Mouse (Mus musculus) left cerebral cortex, postnatal 25 days (tissue): ENCODE data around the gene Retnlb. TPM values are rescaled to one million over a fixed set of nuclear protein-coding genes. Genes with fewer than 3 reads are reported as not detected.
"Not testable (repeated sequence)": the region's sequence is repeated elsewhere in the genome, so short reads cannot be mapped to it uniquely, and the experiment has no call there.

Source experiments
- DNase-seq, 2 experiments: peaks; one replicate each; pipeline ENCODE4 v3.0.0; 2022; ENCODE audit warnings: low spot score in 2 of 2, mixed read lengths in 1 of 2
- intact Hi-C: fragments of 180-260 bp; cut with DNase I; formaldehyde crosslinking; loops from one replicate; pipeline ENCODE4 v1.15.1; 2025
- total RNA-seq, 2 experiments: library from RNA; stranded (reverse); gene quantifications; 2 replicates each; pipeline ENCODE4 v1.2.3; 2021

Gene Retnlb
- total RNA-seq: not detected

GRCm38 (mm10) chr16:48816695-48817094, at the start of gene Retnlb:
TSS of gene Retnlb (plus strand) at chr16:48816856.
- no peak for DNase-seq
- intact Hi-C loops: no loop called here

- no peak for DNase-seq
- intact Hi-C loops: no loop called here
Observed at GRCm38 (mm10) chr16:48769183-48769582, 47.5 kb upstream of the Retnlb start.

DNA sequence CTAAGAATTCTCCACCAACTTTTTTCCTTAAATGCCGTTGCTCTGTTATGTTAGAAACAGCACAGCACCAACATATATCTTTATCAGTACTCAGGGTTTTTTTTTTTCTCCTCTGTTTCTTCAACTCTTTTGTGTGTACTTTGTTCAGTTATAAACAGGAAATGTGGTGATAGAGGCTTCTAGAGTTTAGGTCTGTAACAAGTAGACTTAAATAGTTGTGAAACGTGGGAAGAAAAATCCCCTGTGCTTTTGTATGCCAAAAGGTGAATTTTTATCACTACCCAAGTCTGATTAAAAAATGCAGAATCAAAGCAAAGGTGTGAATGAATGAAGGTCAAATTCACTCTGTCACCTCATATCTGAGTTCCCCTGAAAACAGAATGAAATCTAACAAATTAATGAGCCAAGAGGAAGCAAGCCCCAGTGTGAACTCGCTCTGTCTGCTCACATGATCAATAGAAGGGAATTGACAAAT, 44.6 kb upstream of the Retnlb start, which contains the start of gene Trat1:
Trat1 (minus strand) TSS at position 51 of the 475 bp plus-strand sequence.
- DNase-seq: no peak
- intact Hi-C loops: no loop called here

GRCm38 (mm10) chr16:48777254-48777653, 39.4 kb upstream of the Retnlb start:
- DNase-seq: no peak
- intact Hi-C loops: no loop called here

DNA sequence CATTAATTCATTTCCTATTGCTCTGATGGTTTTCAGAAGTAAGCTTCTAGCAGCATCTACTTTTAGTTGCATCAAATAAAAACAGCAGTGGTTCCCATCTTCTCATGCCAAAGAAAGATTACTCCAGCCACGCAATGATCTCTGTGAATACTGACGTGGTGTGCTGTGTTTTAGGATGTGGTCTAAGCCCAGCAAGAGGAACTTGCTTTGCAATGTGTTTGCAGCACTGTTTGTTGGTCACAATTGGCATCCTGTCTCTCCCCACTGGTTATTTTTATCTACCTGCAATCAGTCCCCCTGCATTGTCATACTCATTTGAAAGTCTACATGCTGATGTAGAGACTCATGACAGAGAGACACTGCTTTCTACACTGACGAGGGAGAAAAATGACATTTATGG, 30.4 kb upstream of the Retnlb start:
- DNase-seq: no peak
- intact Hi-C loops: no loop called here

GRCm38 (mm10) chr16:48788704-48789185, 27.9 kb upstream of the Retnlb start:
- DNase-seq: no peak
- intact Hi-C loops: no loop called here

DNA sequence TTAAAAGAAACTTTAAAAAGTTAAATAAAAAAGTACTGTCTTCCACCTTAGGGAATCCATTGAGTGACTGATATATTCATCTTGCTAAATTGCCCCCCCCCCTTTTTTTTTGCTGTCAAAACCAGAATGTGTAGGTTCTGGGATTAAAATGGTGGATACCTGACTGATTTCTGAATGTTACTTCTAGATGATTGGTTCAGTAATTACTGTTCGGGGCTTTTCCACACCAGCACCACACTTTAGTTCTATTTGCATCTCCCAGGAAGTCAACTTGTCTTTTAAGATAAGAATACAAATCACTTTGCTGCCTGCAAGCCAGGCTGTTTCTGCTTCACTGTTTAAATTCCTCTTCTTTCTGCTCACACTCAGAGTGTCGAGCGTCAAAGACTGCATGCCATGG, 18.4 kb upstream of the Retnlb start:
- DNase-seq: no peak
- intact Hi-C loops: no loop called here

- DNase-seq: no peak
- intact Hi-C loops: no loop called here
Observed at GRCm38 (mm10) chr16:48799470-48799869, 17.2 kb upstream of the Retnlb start.

GRCm38 (mm10) chr16:48800906-48801305, 15.8 kb upstream of the Retnlb start:
- intact Hi-C loops: no loop called here
- DNase-seq: no peak

DNA sequence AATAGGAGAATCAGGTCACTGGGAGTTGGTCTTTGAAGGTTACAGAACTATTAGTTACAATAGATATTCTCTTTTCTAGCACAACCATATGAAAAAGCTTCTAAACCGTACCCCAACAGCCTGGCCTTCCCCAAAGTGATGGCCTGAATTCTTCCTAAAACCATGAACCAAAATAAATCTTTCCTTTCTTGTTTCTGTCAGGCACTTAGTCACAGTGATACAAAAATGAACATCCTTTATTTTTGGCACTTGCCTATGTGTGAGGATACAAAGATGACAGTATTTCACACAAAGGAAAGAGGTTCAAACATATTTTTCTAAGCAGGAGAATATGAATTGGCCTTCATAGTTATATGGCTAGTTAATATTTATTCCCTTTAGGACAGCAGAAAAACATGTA, 11.2 kb upstream of the Retnlb start:
- DNase-seq: peak in 1 of 2 experiments; percentile 49
- intact Hi-C loops: no loop called here

DNA sequence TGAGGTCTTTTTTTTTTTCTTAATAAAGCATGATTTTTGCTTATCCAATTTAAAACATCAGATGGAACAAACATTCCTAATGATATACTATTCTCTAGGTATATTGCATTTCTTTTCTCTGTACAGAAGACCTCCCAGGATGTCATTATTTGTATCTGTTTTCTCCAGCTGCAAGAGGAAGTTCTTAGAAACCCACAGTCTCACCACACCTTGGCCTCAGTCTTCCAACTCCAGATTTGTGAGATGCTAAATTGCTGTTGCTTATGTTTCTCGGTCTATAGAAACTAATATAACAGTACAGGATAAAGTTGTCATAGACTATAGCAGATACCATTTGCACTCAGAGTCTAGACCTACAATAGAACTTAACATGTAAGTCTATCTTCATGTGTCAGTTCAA, 10.1 kb upstream of the Retnlb start:
- intact Hi-C loops: no loop called here
- no peak for DNase-seq

- no peak for DNase-seq
- intact Hi-C loops: no loop called here
Observed at GRCm38 (mm10) chr16:48809374-48809773, 7.3 kb upstream of the Retnlb start.

- DNase-seq: no peak
- intact Hi-C loops: no loop called here
Observed at GRCm38 (mm10) chr16:48811881-48812436, 4.7 kb upstream of the Retnlb start.

- DNase-seq: no peak
- intact Hi-C loops: no loop called here
Observed at GRCm38 (mm10) chr16:48818524-48818923, 1.9 kb downstream of the Retnlb start.

GRCm38 (mm10) chr16:48826474-48826873, 9.8 kb downstream of the Retnlb start:
- DNase-seq: no peak
- intact Hi-C loops: no loop called here

DNA sequence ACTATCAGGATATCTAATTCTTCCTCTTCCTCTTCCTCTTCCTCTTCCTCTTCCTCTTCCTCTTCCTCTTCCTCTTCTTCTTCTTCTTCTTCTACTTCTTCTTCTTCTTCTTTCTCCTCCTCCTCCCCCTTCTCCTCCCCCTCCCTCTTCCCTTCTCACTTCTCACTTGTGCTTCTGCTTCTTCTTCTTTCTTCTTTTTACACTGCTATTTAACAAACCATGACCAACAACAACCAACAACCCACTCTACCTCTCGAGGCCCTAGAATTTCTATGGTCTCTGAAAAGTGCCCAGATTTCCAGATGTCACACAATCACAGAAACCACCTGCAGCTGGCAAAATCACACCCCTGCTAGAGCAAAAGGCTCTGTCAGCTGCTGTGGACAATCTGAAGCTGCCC, 11.0 kb downstream of the Retnlb start:
- intact Hi-C loops: no loop called here
- DNase-seq: no peak

GRCm38 (mm10) chr16:48829060-48829459, 12.4 kb downstream of the Retnlb start:
- DNase-seq: no peak
- intact Hi-C loops: no loop called here

- intact Hi-C loops: no loop called here
Observed at GRCm38 (mm10) chr16:48832055-48832454, 15.4 kb downstream of the Retnlb start.

DNA sequence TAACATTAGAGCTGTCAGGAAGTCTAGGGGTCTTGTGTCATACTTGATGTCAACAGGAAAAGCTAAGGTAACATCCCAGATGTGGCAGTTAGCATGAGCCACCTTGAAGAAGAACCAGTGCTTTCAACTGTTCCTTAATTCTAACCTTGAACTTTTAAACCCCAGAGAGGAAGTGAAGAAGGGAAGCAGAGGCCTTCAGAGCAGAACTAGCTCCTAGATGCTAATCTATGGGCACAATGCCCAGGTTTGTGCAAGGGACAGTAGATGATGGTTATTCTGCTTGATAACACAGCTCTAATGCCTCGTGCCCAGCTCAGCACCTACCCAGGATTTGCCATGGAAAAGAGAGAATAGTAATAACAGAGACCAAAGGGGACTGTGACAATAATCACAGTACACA, 17.0 kb downstream of the Retnlb start:
- DNase-seq, intact Hi-C loops: not testable (repeated sequence)

More at GRCm38 (mm10) chr16:48832055-48832454, 15.4 kb downstream of the Retnlb start:
- DNase-seq: no peak

DNA sequence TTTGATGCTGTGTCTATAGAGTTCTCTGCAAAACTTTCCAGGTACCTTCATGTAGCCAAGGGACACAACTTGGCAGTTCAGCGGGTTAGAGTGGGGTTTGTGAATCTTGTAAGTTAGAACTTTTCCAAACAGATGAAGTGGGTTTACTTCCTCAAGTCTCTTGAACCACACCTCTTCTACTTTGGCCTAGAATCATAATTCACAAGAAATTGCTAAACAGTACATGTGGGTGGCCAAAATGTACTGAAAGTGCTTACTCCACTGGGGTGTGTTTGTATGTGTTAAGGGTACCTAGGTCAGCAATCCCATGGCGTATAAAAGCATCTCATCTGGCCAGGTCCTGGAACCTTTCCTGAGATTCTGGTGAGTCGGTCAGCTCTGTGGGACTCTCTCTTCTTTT, 25.6 kb downstream of the Retnlb start, which contains the start of gene Retnla:
Retnla (plus strand) TSS at position 286 of the 400 bp plus-strand sequence.
- no peak for DNase-seq
- intact Hi-C loops: no loop called here

DNA sequence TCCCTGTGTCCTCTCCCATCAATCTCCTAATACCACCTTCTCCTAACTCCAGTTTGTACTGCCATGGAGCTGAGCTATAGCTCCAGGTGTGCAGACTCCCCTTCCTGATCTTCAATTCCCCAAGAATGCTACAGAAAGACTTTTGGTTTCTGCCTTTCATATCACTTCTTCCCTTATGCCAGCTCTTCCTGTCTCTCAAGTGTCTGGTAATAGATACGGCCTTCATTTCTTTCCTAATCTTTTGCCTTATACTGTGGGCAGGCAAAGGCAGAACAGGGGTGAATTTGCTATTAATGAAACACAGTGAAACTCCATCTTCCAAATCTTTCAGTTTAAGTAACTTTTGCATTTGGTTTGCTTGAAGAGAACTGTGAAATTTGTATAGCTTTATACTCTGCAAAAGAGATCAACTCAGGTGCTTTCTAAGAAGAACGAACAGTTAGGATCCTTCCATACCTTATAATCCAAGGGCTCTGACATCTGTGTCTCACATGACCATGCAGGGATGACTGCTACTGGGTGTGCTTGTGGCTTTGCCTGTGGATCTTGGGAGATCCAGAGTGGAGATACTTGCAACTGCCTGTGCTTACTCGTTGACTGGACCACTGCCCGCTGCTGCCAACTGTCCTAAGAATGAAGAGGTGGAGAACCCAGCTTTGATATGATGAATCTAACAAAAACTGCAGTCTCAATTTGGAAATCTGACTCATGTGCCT, 27.2 kb downstream of the Retnlb start:
- intact Hi-C loops: no loop called here
- peak in 1 of 2 experiments; percentile 37 for DNase-seq
